Mouse (Mus musculus): Measurements from ENCODE around the gene Wwc2.

The Wwc2 gene

DNA sequence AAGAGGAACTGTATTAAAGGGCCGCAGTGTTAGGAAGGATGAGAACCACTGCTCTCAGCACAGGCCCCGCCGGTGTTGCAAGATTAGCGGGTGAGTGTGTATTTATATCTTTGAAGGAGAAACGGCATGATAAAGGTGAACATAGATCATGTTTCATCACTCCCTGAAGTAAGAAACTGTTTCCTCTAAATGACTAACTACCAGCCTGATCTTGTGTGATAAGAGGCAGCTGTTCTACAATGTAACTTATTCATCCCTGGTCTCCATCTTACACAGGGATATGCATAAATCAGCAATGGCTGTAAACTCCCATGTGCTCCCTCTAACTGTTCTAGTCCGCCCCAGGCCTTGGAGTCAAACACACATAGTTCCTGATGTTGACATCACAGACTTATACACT is 191.3 kb downstream of the Wwc2 start:
- DNase-seq (ENCODE audit: low read depth in 1 of 2, low spot score in 2 of 2), result no peak

DNA sequence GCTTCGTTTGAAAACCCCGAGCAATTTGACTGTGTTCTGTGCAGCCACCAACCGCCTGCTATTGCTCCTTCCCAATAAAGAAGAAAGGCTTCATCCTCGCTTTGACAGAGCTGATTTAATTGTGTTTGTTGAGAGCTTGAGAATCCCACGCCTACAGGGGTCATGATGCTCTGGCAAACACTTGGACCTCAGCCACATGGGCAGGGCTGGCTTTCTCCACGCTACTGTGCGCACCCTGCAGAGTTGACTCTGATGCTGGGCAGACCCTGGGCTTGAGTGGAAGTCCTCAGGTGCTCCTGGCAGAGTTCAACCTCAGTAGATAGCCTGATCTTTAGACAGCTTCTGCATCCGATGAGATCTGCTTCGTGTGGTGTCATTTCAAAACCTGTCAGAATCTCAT is 198.7 kb downstream of the Wwc2 start:
- DNase-seq (ENCODE audit: low read depth in 1 of 2, low spot score in 2 of 2), result no peak

DNA sequence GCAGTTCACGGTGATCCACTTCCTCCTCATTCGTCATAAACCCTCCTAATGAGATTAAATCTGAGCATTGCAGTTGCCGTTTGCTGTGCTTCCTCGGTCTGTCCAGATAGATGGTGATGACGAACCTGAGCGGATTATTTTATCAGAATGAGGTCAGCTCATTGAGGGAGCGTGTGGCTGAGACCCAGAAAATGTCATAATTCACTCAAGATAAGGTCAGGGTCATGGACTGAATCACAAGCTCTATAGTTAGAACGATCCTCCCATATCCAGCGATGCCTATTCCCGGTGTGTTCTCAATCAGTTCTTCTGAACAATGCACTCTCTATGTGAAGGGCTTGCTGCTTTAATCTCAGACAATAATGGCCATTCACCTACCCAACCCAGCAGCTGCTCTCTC is 203.0 kb downstream of the Wwc2 start:
- no peak for DNase-seq (ENCODE audit: low read depth in 1 of 2, low spot score in 2 of 2)

DNA sequence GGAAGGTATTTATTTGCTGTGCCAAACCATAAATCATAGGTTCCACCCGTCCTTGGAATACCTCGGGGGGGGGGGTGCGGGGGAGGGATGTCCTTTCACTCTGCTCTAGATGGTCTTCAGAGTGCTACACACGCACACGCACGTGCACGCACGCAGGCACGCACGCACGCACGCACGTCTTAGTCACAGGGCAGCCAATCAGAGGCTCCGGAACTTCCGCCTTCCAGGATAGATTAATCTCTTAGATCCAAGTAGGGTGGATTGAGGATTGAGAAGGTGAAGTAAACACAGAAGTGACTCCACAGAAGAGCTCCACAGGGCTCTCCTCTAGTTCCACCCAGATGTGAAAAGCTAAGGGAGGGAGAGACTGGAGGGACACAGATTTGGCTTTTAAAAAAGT is 204.4 kb downstream of the Wwc2 start:
- DNase-seq (ENCODE audit: low read depth in 1 of 2, low spot score in 2 of 2), result no peak

DNA sequence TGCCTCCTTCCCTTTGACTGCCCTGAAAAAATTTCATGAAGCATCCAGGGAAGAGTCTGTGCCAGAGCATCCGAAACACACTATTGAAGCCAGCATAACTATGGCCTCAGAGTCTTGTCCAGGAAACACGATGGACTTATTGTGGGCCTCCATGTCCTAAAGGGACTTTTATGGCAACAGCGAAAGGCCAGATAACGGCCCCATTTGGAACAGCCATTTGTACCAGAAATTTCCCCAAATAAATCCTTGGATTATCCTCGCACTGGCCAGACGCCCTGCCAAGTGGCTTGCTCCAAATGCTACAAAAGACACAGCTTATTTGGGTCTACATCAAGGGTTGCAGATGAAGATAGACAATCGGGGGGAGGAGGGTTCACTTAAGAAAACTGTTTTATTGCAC is 206.3 kb downstream of the Wwc2 start:
- DNase-seq (ENCODE audit: low read depth in 1 of 2, low spot score in 2 of 2), result no peak

DNA sequence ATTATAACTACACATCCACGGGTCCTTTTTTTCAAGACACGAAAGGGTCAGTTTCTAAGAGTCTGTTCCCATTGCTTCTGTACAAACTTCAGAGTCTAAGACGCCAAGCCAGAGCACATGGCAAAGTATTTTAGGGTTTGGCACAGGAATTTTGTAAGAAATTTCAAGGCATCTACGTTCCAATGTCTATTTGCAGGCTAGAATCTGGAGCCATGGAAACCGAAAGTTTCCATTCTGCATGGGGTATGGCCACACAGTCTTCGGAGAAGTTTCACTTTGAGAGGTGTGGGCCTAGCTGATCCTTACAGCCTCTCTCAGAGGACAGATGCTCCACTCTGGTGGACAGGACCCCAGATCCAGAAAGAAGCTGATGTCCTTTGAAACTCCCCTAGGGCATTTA is 206.8 kb downstream of the Wwc2 start:
- no peak for DNase-seq (ENCODE audit: low read depth in 1 of 2, low spot score in 2 of 2)

DNA sequence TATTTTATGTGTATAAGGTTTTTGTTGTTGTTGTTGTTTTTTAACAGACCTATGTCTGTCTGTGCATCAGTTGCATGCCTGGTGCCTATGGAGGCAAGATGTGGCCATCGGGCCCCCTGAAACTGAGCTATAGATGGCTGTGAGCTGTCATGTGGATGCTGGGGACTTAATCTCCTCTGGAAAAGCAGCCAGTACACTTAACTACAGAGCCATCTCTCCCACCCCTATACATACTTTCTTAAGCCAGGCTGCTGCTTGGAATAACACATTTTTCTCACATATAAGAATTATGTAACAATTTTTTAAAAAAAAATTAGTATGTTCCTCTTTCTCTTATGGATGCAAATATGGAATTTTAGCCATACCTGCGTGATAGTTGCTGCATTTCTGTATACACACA is 207.2 kb downstream of the Wwc2 start:
- DNase-seq (ENCODE audit: low read depth in 1 of 2, low spot score in 2 of 2), result no peak

DNA sequence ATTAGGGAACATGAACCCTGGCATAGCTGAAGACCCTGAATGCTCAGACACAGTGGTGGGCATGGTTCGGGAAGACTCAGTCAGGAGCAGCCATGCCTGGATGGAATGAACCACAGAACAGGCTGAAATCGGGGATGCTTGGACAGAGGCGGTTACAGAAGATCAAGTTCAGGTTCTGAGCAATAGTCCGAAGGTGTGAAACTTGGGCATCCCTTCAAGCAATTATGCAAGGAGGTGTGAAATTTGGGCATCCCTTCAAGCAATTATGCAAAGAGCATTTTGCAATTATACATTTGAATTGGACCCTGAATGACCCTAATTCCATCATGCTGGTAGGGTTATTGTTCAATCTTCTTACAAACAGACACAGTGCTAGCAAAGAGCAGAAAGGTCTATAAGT is 208.8 kb downstream of the Wwc2 start:
- DNase-seq (ENCODE audit: low read depth in 1 of 2, low spot score in 2 of 2), result no peak

DNA sequence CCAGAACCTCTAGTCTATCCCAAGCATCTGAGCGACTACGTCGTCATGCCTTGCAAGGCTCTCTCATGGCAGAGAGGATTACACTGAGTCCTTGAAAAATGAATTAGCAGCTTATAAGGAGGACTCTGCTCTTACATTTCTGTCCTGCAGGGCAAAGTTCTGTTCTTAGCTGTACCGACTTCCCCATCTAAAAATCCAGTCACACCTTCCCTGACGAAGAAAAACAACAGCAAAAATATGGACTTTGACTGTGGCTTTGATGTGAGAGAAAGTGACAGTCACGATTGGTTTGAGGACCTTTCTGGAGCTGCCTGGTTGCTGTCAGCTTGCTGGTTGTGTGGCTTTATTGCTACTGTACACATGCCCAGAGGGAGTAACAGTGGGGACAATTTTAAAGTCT is 211.1 kb downstream of the Wwc2 start:
- no peak for DNase-seq (ENCODE audit: low read depth in 1 of 2, low spot score in 2 of 2)

DNA sequence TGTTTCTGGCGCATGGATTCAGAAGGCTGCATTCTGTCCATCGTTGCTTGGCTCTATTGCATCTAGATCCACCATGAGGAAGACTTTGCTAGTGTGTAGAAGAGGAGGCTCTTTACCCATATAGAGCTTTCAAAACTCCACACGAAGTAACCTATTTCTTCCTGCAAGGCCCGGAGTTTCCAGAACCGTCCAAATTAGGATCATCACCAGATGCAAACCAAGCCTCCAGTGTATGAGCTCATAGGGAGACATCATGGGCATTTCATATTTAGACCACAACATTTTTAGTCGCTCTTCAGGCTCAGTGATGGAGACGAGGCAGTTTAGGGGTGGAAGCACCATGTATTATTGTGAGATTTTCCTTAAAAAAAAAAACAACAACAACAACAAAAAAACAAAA is 213.3 kb downstream of the Wwc2 start:
- no peak for DNase-seq (ENCODE audit: low read depth in 1 of 2, low spot score in 2 of 2)
